Mouse (Mus musculus): ENCODE measurements at regions not wholly inside any gene's neighbourhood (a gene's known extent, or its start where the extent isn't known, plus 50 kb on each side); places are given as distances from the start of the nearest gene placed in this dataset.

- no peaks in the 10 kb centered on the region for H3K4me1 ChIP-seq (replicated peaks; ENCODE audit: control insufficient read depth, insufficient read depth, low read length)
- no peak overlapping the region for H3K27ac ChIP-seq (ENCODE audit: low read depth, low read length)
- DNase-seq (ENCODE audit: low spot score) (no peak), ATAC-seq (replicated peaks; ENCODE audit: low FRiP score) (no peak)
- H3K9ac ChIP-seq (ENCODE audit: low read depth, low read length) = no peak overlapping the region
- WGBS = 80% methylated on average over 6 of the region's 6 CpGs
- no peaks in the 10 kb centered on the region for H3K36me3 ChIP-seq (ENCODE audit: control insufficient read depth, insufficient read depth, low read length)
- no peaks in the 10 kb centered on the region for H3K27me3 ChIP-seq (replicated peaks; ENCODE audit: control insufficient read depth, insufficient read depth, low read length)
- no peak overlapping the region for H3K4me2 ChIP-seq
- H3K4me3 ChIP-seq (ENCODE audit: low read depth, low read length) = no peak overlapping the region
- no peaks in the 10 kb centered on the region for H3K9me3 ChIP-seq (ENCODE audit: control insufficient read depth, low read length)
These were observed 527.1 kb downstream of the Galc start for GRCm38 (mm10) chr12:97732078-97732580.

- H3K4me3 ChIP-seq (ENCODE audit: low read depth, low read length) = no peak overlapping the region
- H3K9ac ChIP-seq (ENCODE audit: low read depth, low read length) = no peak overlapping the region
- 70% methylated on average over 3 of the region's 3 CpGs for WGBS
- H3K4me2 ChIP-seq = no peak overlapping the region
- no peak overlapping the region for H3K27ac ChIP-seq (ENCODE audit: low read depth, low read length)
- H3K36me3 ChIP-seq (ENCODE audit: control insufficient read depth, insufficient read depth, low read length) = no peaks in the 10 kb centered on the region
- DNase-seq (ENCODE audit: low spot score) (no peak), ATAC-seq (replicated peaks; ENCODE audit: low FRiP score) (no peak)
- no peaks in the 10 kb centered on the region for H3K27me3 ChIP-seq (replicated peaks; ENCODE audit: control insufficient read depth, insufficient read depth, low read length)
- no peaks in the 10 kb centered on the region for H3K4me1 ChIP-seq (replicated peaks; ENCODE audit: control insufficient read depth, insufficient read depth, low read length)
- H3K9me3 ChIP-seq (ENCODE audit: control insufficient read depth, low read length) = no peaks in the 10 kb centered on the region
These were observed 538.7 kb downstream of the Galc start for GRCm38 (mm10) chr12:97720554-97720953.

- Histone ChIP-seq H3K27me3 (replicated peaks; ENCODE audit: control insufficient read depth, insufficient read depth, low read length) (no peaks in the 10 kb centered on the region), H3K4me1 (replicated peaks; ENCODE audit: control insufficient read depth, insufficient read depth, low read length) (no peaks in the 10 kb centered on the region), H3K4me2 (no peak overlapping the region), H3K27ac (ENCODE audit: low read depth, low read length) (no peak overlapping the region), H3K36me3 (ENCODE audit: control insufficient read depth, insufficient read depth, low read length) (no peaks in the 10 kb centered on the region), H3K9ac (ENCODE audit: low read depth, low read length) (no peak overlapping the region), H3K4me3 (ENCODE audit: low read depth, low read length) (no peak overlapping the region), H3K9me3 (ENCODE audit: control insufficient read depth, low read length) (no peaks in the 10 kb centered on the region)
- 83% methylated on average over 5 of the region's 5 CpGs for WGBS
- no peak for DNase-seq (ENCODE audit: low spot score)
- ATAC-seq (replicated peaks; ENCODE audit: low FRiP score) = no peak
These were observed 541.4 kb downstream of the Galc start for GRCm38 (mm10) chr12:97717812-97718211.

Data from liver, embryonic 11.5 days (tissue).